Mouse (Mus musculus) erythroblast, embryonic 14.5 days (primary cell): ENCODE measurements around the gene Nanos3.

ENCODE experiments used
- GATA1 ChIP-seq: IDR thresholded peaks from 2 replicates; pipeline ENCODE4 v1.6.1; 2012; ENCODE audit warnings: low read length, inconsistent platforms, mixed read lengths
- TAL1 ChIP-seq: IDR thresholded peaks from 3 replicates; pipeline ENCODE4 v1.6.1; 2012; ENCODE audit warnings: low read length, inconsistent platforms, mixed read lengths

- TF ChIP-seq TAL1, result no peak
- no peak for TF ChIP-seq GATA1
Measured at GRCm38 (mm10) chr8:84193566-84193965, 8.5 kb upstream of the Nanos3 start.
